8 mouse cellular contexts compared by ENCODE assay signal in genomic region chr10:63582608-63583007, GRCm38 (mm10).
DNase-seq lines count a peak whose midpoint lies in the region; ATAC-seq lines count a peak whose summit lies in the region.

No protein-coding gene starts in this region.

- H3K9me3 ChIP-seq in hindbrain, embryonic 12.5 days (replicated peaks) = no peaks in the 10 kb centered on the region

- 10% methylated on average over 14 of the region's 14 CpGs for WGBS in hindbrain, embryonic 12.5 days

- no peak overlapping the region for H3K4me2 ChIP-seq in hindbrain, embryonic 12.5 days (replicated peaks)

- peak; percentile 82 for DNase-seq in R1 (ENCODE audit: low read depth, low spot score)
- peak; percentile 93 to 95 for DNase-seq in cerebellum, postnatal 10 days
- peak; percentile 36 to 81 for DNase-seq in frontal cortex, postnatal 10 days (ENCODE audit: low spot score in 2 of 2)
- peak; percentile 91 to 93 for DNase-seq in layer of hippocampus, postnatal 10 days (ENCODE audit: low spot score in 2 of 2)
- peak; percentile 63 for DNase-seq in lung, postnatal 25 days (ENCODE audit: low spot score)
- DNase-seq in retina, embryonic 14.5 days (ENCODE audit: low spot score) = peak; percentile 96
- peak; percentile 75 for DNase-seq in thymus, postnatal 4 days

- no peak overlapping the region for H3K4me3 ChIP-seq in hindbrain, embryonic 12.5 days

- peak; percentile 81 for ATAC-seq in hindbrain, embryonic 12.5 days (ENCODE audit: low FRiP score)

- H3K4me1 ChIP-seq in hindbrain, embryonic 12.5 days = no peaks in the 10 kb centered on the region

- H3K27me3 ChIP-seq in hindbrain, embryonic 12.5 days = no peaks in the 10 kb centered on the region

- H3K9ac ChIP-seq in hindbrain, embryonic 12.5 days = no peak overlapping the region

- H3K36me3 ChIP-seq in hindbrain, embryonic 12.5 days = no peaks in the 10 kb centered on the region

- H3K27ac ChIP-seq in hindbrain, embryonic 12.5 days = no peak overlapping the region
